Mouse (Mus musculus) urinary bladder, postnatal 36 days (tissue): ENCODE data around the gene Tank.

Experiments
- DNase-seq, 2 experiments: peaks; one replicate each; pipeline ENCODE4 v3.0.0; 2022; ENCODE audit warnings: low spot score in 2 of 2, mixed read lengths in 1 of 2

Gene Tank

GRCm38 (mm10) chr2:61580555-61581080, 2.2 kb downstream of the Tank start:
- no peak for DNase-seq

- peak in 1 of 2 experiments; percentile 52 for DNase-seq
Measured at GRCm38 (mm10) chr2:61582578-61583315, 4.4 kb downstream of the Tank start.

GRCm38 (mm10) chr2:61585447-61585846, 7.1 kb downstream of the Tank start:
- no peak for DNase-seq

GRCm38 (mm10) chr2:61586166-61586565, 7.8 kb downstream of the Tank start:
- no peak for DNase-seq

- DNase-seq: no peak
Measured at GRCm38 (mm10) chr2:61590751-61591150, 12.4 kb downstream of the Tank start.

GRCm38 (mm10) chr2:61592095-61592494, 13.7 kb downstream of the Tank start:
- DNase-seq: no peak

GRCm38 (mm10) chr2:61592699-61593029, 14.3 kb downstream of the Tank start:
- DNase-seq: no peak

- DNase-seq: peak; percentile 89 to 95
Measured at GRCm38 (mm10) chr2:61593030-61593811, 14.8 kb downstream of the Tank start.

GRCm38 (mm10) chr2:61593871-61594304, 15.5 kb downstream of the Tank start:
- no peak for DNase-seq

GRCm38 (mm10) chr2:61599730-61600129, 21.3 kb downstream of the Tank start:
- DNase-seq: no peak

- DNase-seq: peak in 1 of 2 experiments; percentile 5
Measured at GRCm38 (mm10) chr2:61603461-61603860, 25.1 kb downstream of the Tank start.

- DNase-seq: no peak
Measured at GRCm38 (mm10) chr2:61606942-61607341, 28.6 kb downstream of the Tank start.

- DNase-seq: no peak
Measured at GRCm38 (mm10) chr2:61623996-61624395, 45.6 kb downstream of the Tank start.

GRCm38 (mm10) chr2:61630864-61631555, 52.6 kb downstream of the Tank start:
- no peak for DNase-seq

- no peak for DNase-seq
Measured at GRCm38 (mm10) chr2:61635099-61635498, 56.7 kb downstream of the Tank start.

- no peak for DNase-seq
Measured at GRCm38 (mm10) chr2:61638182-61638581, 59.8 kb downstream of the Tank start.

GRCm38 (mm10) chr2:61642452-61643368, 64.3 kb downstream of the Tank start:
- peak; percentile 20 to 23 for DNase-seq

GRCm38 (mm10) chr2:61651206-61651605, 72.8 kb downstream of the Tank start:
- no peak for DNase-seq

- DNase-seq: no peak
Measured at GRCm38 (mm10) chr2:61651640-61652039, 73.3 kb downstream of the Tank start.

- DNase-seq: no peak
Measured at GRCm38 (mm10) chr2:61655046-61655381, 76.6 kb downstream of the Tank start.
